Mouse (Mus musculus): ENCODE results near the gene Dmrt1.

DNA sequence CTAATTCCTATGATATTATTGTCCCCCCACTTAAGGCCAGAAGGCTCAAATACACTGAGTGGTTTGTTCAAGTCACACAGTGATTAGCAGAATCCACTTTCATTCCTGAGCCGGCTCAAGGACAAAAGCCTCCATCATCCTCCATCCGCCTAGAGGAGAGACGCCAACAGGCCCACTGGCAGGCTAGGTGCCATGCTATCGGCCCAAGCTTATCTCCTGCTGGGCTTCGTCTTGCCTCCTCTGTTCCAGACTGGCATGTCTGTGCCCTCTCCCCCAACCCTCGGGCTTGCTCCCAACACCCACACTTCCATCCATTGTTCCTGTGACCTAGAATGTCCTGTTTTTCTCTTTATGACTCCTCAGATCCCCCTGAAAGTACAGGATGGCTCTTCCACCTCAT is 8.0 kb upstream of the Dmrt1 start:
- TF ChIP-seq POLR2A (IDR thresholded peaks at IDR 0.05; ENCODE audit: control insufficient read depth, low read depth, low read length) (no peak), CTCF (IDR thresholded peaks at IDR 0.05; ENCODE audit: control insufficient read depth, insufficient read depth, insufficient replicate concordance, low read depth, low read length) (no peak)

Data from testis, adult 2 months (tissue).